Mouse (Mus musculus) layer of hippocampus, adult 11-12 months (tissue): ENCODE results near the gene Bsg.
"Not testable (repeated sequence)": the region's sequence is repeated elsewhere in the genome, so short reads cannot be mapped to it uniquely, and the experiment has no call there.

Experiments used
- DNase-seq: peaks from one replicate; pipeline ENCODE4 v3.0.0; 2022; ENCODE audit warnings: low spot score

The Bsg gene

GRCm38 (mm10) chr10:79682916-79683582 lies 21.2 kb upstream of the Bsg start:
- DNase-seq = peak; percentile 67

- no peak for DNase-seq
Observed at GRCm38 (mm10) chr10:79683726-79684640, 20.3 kb upstream of the Bsg start.

- DNase-seq = no peak
Observed at GRCm38 (mm10) chr10:79684770-79685600, 19.3 kb upstream of the Bsg start.

- DNase-seq = no peak
Observed at GRCm38 (mm10) chr10:79686219-79686618, 18.1 kb upstream of the Bsg start.

- DNase-seq = no peak
Observed at GRCm38 (mm10) chr10:79686691-79687090, 17.6 kb upstream of the Bsg start.

GRCm38 (mm10) chr10:79687513-79687912 lies 16.8 kb upstream of the Bsg start:
- no peak for DNase-seq

- DNase-seq = no peak
Observed at GRCm38 (mm10) chr10:79688720-79689119, 15.6 kb upstream of the Bsg start, which contains the start of gene Gzmm. Gene Gzmm (plus strand): TSS chr10:79689020.

- no peak for DNase-seq
Observed at GRCm38 (mm10) chr10:79689178-79689577, 15.1 kb upstream of the Bsg start.

- no peak for DNase-seq
Observed at GRCm38 (mm10) chr10:79691986-79692548, 12.2 kb upstream of the Bsg start.

- no peak for DNase-seq
Observed at GRCm38 (mm10) chr10:79693580-79694378, 10.5 kb upstream of the Bsg start.

GRCm38 (mm10) chr10:79694379-79694655 lies 10.0 kb upstream of the Bsg start:
- no peak for DNase-seq

GRCm38 (mm10) chr10:79695231-79696128 lies 8.8 kb upstream of the Bsg start:
- peak; percentile 70 for DNase-seq

GRCm38 (mm10) chr10:79696129-79696651 lies 8.1 kb upstream of the Bsg start:
- no peak for DNase-seq

- DNase-seq = no peak
Observed at GRCm38 (mm10) chr10:79697916-79698315, 6.4 kb upstream of the Bsg start.

GRCm38 (mm10) chr10:79698459-79698858 lies 5.8 kb upstream of the Bsg start:
- no peak for DNase-seq

GRCm38 (mm10) chr10:79700676-79701075 lies 3.6 kb upstream of the Bsg start:
- no peak for DNase-seq

GRCm38 (mm10) chr10:79701443-79702129 lies 2.7 kb upstream of the Bsg start:
- no peak for DNase-seq

GRCm38 (mm10) chr10:79702970-79703369 lies 1.3 kb upstream of the Bsg start:
- DNase-seq = not testable (repeated sequence)

- DNase-seq = no peak
Observed at GRCm38 (mm10) chr10:79703541-79703940, 750 bp upstream of the Bsg start.
